Mouse (Mus musculus) right cerebral cortex, postnatal 4 days (tissue): ENCODE measurements around the gene Rnf115.
"Not testable (repeated sequence)": the region's sequence is repeated elsewhere in the genome, so short reads cannot be mapped to it uniquely, and the experiment has no call there.

Source experiments
- DNase-seq: peaks from one replicate; pipeline ENCODE4 v3.0.0-alpha.2; 2022

The Rnf115 gene

DNA sequence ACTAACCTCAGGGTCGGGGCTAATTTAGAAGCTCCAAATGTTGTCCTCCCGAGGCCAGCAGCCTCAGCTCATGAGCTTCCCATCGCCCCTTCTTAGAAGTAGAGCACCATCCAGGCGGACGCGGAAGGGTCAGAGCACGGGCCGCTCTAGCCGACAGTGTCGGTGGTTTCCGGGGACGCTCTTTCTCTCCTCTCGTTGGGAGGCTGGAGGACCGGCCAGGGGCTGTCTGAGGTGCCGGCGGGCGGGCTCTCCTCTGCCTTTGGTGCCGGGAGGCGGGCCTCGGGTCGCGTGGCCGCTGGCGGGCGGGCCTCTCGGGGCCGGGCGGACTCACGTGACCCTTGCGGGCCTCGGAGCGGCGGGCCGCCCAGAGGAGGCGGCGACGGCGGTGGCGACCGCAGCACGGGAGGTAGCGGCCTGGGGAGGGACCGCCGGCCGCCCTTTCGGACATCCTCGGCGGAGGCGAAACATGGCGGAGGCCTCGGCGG, at the start of gene Rnf115, which contains the start of gene Polr3c:
TSS of gene Rnf115 (plus strand) at position 322 of the 485 bp plus-strand sequence.
TSS of gene Polr3c (minus strand) at position 286 of the 485 bp plus-strand sequence.
- peak; percentile 85 for DNase-seq

DNA sequence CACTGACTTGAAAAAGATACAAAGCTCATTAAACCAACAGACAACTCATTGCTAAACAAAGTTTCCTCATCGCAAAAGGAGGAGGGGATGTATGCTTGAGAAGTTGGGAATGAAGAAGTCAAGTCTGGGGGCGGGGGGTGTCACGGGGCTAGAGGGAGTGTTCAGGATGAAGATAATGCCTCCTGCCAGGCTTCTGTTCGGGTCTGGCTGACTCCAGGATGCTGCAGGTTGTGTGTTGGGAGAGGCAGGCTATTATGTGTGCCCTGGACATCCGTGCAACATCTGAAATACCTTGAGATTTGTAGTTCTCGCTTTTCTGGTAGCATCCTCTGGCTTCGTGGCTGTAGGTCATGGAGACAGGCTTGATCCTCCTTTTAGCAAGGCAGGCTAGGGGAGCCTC, 49.0 kb upstream of the Rnf115 start:
- no peak for DNase-seq

DNA sequence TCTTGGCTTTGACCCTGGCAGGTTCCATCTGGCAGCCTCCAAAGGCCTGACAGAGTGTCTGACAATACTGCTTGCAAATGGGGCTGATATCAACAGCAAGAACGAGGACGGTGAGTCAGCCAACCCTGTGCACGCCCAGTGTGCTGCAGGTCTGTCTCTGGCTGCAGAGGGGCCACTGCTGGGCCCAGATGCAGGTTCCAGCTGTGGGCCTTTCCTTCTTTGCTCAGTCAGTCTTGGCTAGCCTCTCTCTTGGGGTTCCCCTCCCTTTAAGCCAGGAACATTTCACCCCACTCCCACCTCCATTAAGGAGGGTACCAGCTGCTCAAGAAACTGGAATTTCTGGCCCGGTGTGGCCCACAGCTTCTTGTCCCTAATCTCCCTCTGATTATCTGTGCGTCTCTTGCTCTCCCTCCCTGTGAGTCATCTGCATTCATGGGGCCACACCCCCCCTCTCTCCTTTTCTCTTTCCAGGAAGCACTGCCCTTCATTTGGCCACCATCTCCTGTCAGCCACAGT, 48.2 kb upstream of the Rnf115 start:
- DNase-seq, result no peak

DNA sequence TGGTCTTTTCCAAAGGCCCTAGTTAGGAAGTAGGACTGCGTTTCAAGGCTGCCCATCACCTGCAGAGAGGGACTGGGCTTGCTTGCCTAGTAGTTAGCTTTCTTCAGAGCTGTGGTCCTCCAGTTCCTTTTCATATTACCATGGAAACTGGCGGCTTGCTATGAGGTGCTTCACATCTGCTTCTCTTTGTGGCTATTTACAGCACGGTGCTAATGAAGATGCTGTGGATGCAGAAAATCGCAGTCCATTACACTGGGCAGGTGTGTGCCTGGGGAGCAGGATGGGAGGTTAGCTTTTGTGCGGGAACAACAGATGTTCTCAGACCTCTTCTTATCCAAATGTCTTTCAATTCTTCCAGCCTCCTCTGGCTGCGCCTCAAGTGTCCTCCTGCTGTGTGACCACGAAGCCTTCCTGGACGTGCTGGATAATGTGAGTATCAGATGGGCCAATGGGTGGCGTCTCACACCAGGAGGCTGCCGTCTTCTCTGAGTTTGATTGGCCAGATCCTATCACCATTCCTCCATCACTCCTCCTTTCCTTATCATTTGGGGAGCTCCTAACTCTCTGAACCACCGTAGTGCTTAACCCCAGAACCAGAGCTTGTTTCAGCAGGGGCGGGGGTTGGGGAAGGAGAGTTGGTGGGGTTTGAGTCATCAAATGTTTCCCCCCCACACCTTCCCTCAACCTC, 47.1 kb upstream of the Rnf115 start:
- no peak for DNase-seq

DNA sequence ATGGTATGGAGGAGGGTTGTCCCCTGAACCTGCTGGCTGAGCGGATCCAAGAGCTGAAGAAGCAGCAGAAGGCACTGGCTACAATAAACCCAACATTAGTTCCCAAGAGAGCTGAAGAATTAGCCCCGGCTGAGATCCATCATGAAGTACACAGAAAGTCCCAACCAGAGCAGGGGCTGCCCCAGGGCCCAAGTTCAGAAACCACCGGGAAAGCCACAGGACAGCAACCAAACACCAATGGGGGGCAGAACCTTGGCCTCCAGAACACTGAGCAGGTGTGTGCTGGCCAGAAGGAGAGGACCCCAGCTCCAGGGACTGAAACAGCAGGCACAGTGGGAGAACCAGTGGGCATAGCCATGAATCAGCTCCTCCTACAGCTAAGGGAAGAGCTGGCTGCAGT, 44.0 kb upstream of the Rnf115 start:
- DNase-seq, result no peak

DNA sequence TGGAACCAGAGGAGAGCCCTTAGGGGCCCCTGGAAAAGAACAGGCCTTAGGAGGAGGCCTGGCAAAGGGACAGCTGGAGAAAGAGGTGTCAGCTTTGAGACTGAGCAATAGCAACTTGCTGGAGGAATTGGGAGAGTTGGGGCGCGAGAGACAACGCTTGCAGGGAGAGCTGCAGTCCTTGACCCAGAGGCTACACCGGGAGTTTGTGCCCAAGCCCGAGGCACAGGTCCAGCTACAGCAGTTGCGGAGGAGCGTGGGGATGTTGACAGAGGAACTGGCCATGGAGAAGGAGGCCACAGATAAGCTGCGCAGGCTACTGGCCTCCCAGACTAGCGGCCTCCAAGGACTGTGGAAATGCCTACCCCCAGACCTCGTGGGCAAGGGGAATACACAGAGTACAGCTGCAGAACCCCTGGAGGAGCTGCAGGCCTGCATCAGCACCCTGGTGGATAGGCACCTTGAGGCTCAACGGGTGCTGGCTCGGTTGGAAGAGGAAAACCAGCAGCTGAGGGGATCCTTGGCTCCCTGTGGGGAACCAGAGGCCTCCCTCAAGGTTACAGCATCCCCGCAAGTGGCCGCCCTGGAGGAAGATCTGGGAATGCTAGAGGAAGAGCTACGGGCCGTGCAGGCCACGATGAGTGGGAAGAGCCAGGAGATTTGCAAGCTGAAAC, 43.2 kb upstream of the Rnf115 start:
- DNase-seq, result no peak

DNA sequence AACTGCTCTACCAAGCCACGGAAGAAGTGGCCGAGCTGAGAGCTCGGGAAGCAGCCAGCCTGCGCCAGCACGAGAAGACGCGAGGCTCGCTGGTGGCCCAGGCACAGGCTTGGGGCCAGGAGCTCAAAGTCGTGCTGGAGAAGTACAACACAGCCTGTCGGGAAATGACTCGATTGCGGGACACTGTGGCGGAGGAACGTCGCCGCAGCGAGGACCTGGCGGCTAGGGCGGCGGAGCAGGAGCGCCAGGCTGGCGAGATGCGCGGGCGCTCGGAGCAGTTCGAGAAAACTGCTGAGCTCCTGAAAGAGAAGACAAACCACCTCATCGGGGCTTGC, 42.7 kb upstream of the Rnf115 start:
- no peak for DNase-seq

DNA sequence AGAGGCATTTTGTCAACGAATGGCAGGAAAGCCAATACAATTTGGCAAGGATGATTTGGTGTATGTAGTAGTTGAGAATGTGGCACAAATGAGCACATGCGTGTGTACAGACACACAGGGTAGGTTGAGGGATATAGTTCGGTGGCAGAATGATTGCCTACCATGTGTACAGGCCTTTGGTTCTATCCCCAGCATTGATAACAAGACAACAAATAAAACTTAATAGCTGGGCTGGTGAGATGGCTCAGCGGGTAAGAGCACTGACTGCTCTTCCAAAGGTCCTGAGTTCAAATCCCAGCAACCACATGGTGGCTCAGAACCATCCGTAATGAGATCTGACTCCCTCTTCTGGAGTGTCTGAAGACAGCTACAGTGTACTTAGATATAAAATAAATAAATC, 41.4 kb upstream of the Rnf115 start:
- DNase-seq, result not testable (repeated sequence)

DNA sequence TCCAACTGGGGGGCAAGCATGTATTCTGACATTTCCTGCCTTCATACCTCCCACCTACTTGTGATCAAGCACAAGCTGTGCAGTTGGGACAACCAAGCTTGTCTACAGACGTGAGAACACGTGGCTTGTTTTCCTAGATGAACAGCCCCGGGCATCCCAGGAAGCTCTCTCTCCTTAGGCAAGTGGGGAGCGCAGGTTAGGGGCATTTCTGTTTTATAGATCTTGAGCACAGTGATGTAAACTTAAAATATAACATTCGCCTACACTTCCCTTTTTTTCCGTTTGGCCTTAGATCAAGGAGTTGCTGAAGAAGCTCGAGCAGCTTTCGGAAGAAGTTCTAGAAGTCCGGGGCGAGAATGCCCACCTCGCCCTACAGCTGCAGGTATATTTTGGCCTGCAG, 38.6 kb upstream of the Rnf115 start:
- DNase-seq, result no peak

DNA sequence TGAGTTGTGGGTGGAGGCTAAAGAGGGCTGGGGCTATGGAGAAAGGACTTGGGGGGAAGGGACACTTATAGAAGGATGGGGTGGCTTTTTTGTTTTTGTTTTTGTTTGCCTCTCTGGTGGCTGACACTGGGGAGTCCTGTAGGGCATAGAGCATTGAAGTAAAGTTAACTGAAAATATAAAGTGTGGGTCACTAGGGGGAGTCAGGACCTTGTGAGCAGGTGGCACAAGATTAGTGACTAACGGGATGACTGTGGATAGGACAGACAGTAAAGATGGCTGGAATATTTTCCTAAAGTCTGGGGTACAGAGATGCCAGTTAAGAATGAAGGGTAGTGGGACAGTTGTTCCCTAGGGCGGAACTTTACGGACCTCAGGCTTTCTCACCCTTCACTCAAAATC, 37.2 kb upstream of the Rnf115 start:
- no peak for DNase-seq

DNA sequence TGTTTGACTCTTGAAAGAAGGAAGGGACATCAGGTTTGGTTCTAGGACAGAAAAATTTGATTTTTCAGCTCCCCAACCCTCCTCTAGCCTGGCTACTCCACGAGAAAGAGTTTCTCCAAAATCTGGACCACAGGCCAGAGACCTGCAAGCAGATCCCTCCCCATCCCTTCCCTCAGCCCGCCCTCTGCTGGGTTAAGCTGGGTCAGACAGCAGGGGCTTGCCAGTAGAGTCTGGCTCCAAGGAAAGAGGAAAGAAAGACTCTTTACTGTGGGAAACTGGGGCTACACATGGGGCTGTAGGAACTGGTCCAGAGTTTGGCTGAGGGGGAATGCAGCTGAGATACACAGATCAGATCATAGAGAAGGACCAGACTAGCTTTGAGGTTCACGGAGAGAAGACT, 35.0 kb upstream of the Rnf115 start:
- DNase-seq, result no peak

DNA sequence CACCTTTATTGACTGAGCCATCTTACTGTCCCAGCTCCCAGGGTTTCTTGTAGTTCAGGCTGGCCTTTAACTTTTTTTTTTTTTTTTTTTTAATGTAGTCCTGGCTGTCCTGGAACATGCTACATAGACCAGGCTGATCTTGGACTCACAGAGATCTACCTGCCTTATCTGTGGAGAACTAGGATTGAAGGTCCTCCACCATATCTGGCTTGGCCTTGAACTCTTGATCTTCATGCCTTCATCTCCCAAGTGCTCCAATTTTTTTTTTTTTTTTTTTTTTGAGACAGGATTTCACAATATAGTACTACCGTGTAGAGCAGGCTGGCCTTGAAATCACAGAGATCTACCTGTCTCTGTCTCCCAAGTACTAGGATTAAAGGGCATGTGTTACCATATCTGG, 33.9 kb upstream of the Rnf115 start:
- no peak for DNase-seq

DNA sequence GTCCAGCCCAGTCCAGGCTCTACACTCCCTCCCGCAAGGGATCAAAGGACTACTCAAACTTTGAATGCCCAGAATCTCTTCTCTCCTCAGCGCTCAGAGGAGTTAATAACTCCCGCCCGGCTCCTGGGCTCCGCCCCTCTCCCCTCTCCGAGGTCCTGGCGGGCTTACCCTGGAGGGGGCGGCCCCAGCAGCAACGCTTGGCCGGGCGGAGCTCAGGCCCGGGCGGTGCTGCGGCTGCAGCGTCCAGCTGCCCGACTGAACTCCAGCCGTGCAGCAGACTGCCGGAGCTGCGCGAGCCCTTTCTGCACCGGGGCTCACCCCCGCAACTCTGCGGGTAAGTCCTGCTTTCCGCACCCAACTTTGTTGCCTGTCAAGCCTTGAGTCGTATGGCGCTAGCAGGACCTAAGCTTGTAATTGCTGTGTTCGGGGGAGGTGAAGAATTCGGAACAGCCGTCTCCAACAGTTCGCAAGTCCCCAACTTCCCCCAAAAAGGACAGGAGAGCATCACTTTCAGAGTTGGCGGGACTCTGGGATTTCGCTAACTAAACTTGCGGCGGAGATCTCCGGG, 31.2 kb upstream of the Rnf115 start, which contains the start of gene Pias3:
TSS of gene Pias3 (plus strand) at position 187 of the 568 bp plus-strand sequence.
- DNase-seq, result peak; percentile 45

DNA sequence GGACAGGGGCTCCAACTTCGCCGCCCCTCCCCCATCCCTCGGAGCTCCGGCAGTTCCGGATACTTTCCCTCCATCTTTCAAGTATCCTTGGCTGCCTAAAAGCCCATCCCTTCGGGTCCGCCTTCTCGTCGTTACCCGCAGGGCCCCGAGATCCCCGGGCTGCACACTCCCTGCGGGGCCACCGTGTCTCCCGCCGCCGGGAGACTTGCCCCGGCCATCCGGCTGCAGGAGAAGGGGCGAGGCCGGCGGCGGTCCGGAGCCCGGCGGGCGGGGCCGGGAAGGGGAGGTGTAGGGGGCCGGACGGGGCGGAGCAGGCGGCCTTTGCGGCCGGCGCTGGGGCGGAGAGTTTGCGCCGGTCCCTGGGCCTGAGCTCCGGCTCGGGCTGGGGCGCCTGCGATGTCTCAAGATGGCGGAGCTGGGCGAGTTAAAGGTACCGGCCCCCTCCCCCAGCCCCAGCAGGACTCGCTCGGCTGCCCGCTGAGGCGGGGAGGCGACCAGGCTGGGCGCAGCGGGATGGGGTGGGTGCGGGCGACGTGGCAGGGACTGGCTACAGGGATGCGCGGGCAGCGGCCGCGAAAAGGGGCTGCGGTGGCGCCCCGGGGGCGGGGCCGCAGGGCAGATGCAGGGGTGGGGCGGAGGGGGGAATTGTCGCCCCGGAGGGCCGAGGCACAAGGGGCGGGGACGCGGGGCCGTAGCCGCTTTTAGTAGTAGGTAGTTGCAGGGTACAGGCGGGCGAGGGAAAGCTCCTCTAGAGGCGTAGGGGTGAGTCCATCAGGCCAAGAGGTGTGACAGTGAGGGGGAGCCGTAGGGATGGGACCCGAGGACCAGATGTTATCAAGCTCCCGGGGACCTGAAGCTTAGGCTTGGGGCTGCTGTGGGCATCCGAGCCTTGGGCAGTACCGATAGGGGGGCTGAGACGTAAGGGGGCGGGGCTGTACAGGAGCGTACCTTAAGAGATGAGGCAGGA, 30.4 kb upstream of the Rnf115 start:
- DNase-seq, result peak; percentile 76

DNA sequence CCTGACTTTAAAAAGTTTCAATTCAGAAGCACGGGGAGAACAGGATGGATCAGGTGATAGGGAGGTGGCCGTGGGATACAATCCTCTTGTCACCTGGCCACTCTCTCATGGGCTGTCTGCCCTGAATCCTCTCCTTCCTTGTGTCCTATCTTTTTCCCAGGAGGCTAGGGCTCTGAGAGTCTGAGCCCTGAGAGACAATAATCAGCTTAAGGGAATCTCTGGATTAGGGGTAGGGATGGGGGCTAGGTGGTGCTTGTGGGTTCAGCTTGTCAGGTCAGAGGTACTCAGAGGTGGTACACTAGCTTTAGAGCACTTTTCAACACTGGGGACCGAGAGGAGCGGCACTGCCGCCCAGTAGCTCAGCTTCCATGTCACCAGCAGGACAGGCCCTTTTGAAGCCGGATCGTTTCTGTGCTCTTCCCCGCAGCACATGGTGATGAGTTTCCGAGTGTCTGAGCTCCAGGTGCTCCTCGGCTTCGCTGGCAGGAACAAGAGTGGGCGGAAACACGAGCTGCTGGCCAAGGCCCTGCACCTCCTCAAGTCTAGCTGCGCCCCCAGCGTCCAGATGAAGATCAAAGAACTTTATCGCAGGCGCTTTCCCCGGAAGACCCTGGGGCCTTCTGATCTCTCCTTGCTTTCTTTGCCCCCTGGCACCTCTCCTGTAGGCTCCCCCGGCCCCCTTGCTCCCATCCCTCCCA, 28.3 kb upstream of the Rnf115 start:
- DNase-seq, result no peak

DNA sequence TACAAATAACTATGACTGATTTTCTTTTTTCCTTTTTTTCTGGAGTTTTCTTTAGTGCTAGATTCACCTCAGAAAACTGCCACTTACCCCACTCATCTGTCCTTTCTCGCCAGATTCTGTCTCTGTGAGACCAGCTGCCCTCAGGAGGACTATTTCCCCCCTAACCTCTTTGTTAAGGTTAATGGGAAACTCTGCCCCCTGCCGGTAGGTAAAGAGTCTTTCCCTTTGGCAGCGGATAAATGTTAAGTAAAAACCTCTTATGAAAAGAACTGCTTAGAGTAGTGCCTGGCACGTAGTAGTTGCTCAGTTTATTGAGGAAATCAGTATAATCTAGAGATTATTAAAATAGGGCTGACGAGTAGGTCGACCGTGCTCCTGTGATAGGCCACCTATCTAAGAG, 27.1 kb upstream of the Rnf115 start:
- no peak for DNase-seq

DNA sequence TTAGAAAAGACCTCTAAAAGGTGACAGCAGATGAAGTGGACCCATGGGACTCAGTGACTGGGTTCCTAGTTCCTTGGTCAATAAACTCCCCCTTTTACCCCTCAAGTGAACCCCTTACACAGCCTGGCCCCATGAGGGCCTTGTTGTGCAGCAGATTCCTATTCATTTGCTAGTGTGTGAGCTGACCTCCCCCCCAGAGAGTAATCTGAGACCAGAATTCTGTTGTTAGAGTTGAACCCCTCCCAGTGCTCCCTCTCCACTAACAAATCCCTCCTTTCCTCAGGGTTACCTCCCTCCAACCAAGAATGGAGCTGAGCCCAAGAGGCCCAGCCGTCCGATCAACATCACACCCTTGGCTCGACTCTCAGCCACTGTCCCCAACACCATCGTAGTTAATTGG, 26.5 kb upstream of the Rnf115 start:
- no peak for DNase-seq

DNA sequence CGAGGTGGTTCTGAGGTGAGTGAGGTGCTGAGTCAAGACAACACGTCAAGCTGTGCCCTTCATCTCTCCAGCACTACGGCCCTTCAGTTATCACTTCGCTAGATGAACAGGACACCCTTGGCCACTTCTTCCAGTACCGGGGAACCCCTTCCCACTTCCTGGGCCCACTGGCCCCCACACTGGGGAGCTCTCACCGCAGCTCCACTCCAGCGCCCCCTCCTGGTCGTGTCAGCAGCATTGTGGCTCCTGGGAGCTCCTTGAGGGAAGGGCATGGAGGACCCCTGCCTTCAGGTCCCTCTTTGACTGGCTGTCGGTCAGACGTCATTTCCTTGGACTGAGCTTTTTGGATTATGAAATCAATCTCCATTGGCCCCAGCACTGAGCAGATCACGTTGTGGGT, 22.7 kb upstream of the Rnf115 start:
- DNase-seq, result peak; percentile 46

DNA sequence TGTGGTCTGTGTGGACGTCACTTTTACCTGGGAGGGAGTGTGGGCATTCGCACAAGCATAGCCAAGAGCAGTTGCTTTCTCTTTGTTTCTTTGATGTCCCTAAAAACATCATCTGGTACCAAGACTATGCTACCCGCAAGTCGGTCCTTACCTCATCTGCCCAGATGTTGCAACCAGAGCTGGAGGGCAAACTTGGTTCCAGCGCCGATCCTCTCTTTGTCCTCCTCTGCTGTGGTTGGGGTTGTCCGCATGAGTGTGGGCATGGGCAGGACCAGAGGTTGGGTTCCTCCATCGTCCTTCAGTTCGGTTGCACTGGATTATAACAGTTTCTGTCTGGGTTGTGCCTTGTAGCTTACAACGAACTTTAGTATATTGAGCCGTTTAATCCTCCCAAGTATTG, 21.2 kb upstream of the Rnf115 start:
- no peak for DNase-seq

DNA sequence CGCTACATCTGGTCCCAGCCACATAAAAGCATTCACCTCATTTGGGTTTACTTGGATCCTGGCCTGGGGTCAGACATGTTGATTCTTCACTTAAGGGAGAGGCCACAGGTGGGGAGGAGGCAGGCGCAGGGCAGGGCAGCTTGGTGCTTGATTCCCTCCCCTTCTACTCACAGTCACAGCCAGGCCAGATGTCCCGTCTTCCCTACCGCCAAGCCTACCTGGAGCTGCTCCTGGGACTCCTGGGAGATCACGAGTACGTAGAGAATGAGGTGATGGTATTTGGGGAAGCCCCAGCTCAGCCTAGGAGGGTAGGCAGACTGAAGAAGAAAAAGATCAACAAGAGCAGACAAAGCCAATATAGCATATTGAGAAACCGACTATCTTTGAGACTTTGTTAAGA, 20.5 kb upstream of the Rnf115 start:
- no peak for DNase-seq

DNA sequence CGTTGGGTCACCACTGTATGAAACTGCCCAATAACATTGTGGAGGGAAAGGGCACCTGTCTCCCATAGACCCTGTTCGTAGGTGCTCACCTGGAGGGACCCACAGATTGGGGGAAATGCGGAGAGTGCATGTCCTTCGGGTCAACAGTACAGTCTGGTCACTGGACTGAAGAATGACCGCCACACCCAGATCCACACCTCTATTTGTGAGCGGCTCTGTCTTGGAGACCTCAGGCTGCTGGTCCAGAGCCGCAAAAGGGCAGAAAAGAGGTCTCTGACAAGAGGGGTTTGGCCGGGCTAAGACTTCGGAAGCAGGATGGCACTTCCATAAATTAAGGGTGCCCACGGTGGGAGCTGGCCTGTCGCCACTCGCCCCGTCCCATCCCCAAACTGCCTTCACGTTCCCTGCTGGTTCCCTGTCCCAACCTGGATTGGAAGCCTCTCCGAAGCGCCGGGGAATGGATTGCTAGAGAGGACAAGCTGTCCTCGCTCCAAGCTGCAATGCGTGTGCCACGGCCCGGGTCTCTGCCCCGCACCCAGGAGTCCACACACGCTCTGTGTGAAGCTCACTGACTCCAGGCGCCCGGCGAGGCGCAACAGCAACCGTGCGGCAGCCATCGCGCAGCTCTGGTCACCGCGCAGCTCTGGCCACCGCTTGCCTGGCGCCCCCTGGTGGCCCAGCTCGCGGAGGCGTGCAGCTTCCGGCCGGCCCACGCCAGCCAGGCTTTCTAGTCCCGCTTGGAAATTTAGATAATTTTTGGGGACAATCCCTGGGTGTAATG, 19.4 kb upstream of the Rnf115 start, which contains the start of gene Nudt17:
TSS of gene Nudt17 (minus strand) at position 660 of the 781 bp plus-strand sequence.
- DNase-seq, result peak; percentile 89
